Mouse (Mus musculus) adrenal gland, postnatal 25 days (tissue): ENCODE data around the gene Clmp. TPM values are rescaled to one million over a fixed set of nuclear protein-coding genes. Genes with fewer than 3 reads are reported as not detected.

Source experiments
- DNase-seq: peaks from one replicate; pipeline ENCODE4 v3.0.0; 2021; ENCODE audit warnings: mixed read lengths
- total RNA-seq: library from RNA; stranded (reverse); gene quantifications from 2 replicates; pipeline ENCODE4 v1.2.3, GENCODE M21; 2021

The Clmp gene
- total RNA-seq, 1 experiment from 2014 or later, result 2.8 TPM

GRCm38 (mm10) chr9:40693026-40693425, 7.3 kb downstream of the Clmp start:
- DNase-seq, result no peak

- peak; percentile 66 for DNase-seq
Observed at GRCm38 (mm10) chr9:40693768-40694167, 8.0 kb downstream of the Clmp start.

- DNase-seq, result no peak
Observed at GRCm38 (mm10) chr9:40694284-40694683, 8.5 kb downstream of the Clmp start.

- DNase-seq, result no peak
Observed at GRCm38 (mm10) chr9:40696086-40696485, 10.3 kb downstream of the Clmp start.

DNA sequence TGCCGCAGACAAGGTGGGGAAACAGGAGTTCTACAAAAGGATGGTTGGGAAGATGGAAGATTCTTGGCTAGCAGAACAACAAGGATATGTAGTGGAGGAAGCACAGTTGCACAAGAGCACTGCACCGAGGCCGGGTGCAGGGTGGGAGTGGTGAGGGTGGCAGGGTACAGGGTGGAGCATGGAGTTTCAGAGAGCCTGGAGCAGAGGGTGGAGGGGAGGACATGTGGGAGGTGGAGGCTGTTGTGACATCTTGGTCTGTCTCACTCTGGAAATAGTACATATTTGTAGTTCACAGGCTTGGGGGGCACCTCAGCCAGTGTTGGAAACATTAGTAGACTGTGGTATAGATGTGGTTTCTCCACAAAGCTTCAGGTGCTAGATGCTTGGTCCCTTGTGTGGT, 13.4 kb downstream of the Clmp start:
- no peak for DNase-seq

DNA sequence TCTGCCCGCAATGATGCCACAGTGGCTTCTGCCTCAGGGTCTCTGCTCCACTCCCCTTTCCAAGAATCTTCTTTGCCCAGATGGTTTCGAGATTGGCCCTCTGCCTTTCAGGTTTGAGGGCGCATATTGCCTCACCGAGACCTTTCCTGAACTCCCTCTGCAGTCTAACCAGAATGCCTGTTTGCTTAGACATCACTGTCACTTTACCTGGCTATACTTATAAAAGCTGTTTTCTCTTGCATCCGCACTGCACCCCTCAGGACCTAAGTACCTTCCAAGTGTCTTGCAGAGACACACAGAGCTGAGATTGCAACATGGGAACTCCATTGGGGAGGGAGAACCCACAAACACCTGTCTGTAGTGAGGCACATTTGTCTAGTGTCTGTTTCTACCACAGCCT, 14.5 kb downstream of the Clmp start:
- DNase-seq, result no peak

DNA sequence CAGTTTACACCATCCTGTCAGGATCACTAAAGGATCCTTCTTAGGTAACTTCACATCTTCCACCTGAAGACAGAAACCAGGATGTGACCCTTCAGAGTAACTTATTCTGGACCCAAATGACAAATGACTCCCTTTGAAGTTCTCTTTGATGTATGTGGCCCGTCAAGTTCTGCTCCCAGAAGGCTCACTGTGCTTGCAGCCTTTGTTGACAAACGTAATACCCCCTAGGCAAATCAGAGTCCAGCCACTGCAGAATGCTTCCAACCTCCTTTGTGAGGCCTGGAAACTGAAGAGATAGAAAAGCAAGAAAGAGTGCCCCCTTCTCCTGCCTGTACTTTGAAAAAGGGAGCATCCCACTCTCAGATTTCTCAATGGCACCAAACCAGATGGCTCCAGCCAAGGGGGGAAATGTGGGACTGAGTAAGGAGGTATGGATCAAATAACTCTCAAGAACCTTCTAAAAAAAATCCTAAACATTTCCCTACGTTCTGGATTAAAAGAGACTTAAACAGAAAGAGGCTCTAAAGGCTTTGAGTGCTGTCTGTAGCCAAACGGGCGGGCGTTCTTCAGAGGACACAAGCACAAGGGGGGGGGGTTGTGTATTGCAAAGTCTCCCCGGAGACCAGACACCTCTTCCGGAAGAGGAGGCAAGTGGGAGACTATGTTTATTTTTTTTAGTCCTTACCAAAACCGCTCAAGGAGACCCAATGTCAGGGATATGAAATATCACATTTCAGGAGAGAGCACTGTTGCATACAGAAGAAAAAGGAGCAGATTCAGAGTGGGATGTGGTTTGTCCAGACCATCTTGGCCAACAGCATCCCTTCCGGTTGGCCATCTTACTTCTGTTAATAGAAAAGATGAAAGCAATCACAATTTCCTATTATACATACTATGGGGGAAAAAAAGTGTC, 18.9 kb downstream of the Clmp start:
- DNase-seq, result no peak

GRCm38 (mm10) chr9:40708448-40709140, 22.8 kb downstream of the Clmp start:
- no peak for DNase-seq

DNA sequence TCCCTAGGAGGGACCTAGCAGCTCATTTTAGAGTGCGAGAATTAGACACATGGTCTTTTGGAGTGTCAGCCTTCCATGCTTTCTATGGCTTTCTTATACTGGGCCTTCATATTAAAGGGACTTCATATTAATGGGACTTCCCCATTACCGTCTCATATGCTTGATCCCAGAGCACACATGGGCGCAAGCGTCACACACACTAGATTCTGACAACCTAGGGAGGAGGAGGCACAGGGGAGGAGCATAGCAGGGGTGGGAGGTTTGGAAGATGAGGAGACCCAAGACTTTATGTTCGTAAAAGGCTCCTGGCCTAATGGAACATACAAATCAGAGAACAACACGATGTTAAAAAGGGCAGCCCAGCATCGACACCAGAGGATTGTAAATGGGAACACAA, 23.4 kb downstream of the Clmp start:
- DNase-seq, result no peak

- DNase-seq, result no peak
Observed at GRCm38 (mm10) chr9:40709587-40709986, 23.8 kb downstream of the Clmp start.

DNA sequence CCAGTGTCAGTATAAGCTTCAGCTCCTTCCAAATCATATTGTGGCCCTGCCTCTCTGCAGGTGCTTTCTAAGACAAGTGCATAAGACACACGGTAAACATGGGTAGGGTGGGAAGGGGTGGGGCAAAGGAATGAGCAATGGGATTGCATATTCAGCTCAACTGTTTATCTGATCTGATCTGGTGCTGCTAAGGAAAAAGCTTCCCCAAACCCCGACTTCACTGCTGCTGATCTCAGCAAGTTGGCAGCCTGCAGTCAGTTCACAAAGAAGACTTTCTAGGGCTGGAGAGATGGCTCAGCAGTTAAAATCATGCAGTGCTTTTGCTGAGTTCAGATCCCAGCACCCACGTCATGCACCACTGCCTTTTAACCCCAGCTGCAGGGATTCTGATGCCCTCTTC, 24.2 kb downstream of the Clmp start:
- no peak for DNase-seq

DNA sequence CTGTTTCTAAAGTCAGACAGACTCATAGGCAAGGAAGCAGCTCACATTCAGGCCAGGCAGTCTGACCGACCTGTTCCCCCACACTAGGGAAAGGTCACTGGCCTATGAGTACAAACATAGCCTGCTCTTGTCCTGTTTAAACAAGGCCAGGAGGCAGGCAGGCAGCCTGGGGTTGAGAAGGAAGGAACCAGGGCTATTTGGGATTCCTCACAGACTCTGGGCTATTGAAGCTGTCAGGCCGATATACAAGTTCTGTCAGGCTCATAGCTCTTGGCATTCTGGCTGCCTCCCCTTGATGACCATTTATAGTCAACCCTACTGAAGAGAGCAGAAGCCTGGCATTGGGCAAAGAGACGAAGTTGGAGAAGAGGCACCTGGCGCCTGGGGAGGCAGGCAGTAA, 25.9 kb downstream of the Clmp start:
- DNase-seq, result no peak

- DNase-seq, result no peak
Observed at GRCm38 (mm10) chr9:40717182-40717874, 31.6 kb downstream of the Clmp start.

- no peak for DNase-seq
Observed at GRCm38 (mm10) chr9:40717875-40718185, 32.1 kb downstream of the Clmp start.

DNA sequence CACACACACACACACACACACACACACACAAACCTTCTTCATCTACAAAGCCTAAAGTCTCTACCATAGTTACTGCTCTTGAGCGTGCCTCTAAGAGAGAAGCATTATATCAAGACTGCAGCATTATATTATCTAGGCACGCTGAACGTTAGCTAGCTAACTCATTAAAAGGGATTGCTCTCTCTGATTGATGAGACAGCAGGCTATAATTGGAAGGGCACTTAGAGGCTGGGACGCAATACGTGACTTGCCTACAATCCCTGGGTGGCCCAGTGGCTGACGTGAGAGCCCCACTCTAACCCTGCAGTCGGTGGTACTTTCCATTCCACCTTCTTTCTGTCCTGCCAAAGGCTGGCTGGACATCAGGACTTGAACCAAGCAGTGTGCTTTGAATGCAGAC, 35.1 kb downstream of the Clmp start:
- no peak for DNase-seq

- DNase-seq, result no peak
Observed at GRCm38 (mm10) chr9:40723311-40723772, 37.6 kb downstream of the Clmp start.

- no peak for DNase-seq
Observed at GRCm38 (mm10) chr9:40724978-40725377, 39.2 kb downstream of the Clmp start.

GRCm38 (mm10) chr9:40727140-40727823, 41.5 kb downstream of the Clmp start:
- DNase-seq, result no peak

GRCm38 (mm10) chr9:40727824-40728495, 42.2 kb downstream of the Clmp start:
- DNase-seq, result no peak

- no peak for DNase-seq
Observed at GRCm38 (mm10) chr9:40730302-40730700, 44.5 kb downstream of the Clmp start.

- DNase-seq, result peak; percentile 49
Observed at GRCm38 (mm10) chr9:40730701-40731590, 45.2 kb downstream of the Clmp start.
